Mouse (Mus musculus) MEL (cell line): ENCODE data around the gene Traf2. TPM values are rescaled to one million over a fixed set of nuclear protein-coding genes. Genes with fewer than 3 reads are reported as not detected.

Experiments
- DNase-seq: peaks from one replicate; pipeline ENCODE4 v3.0.0; 2011; ENCODE audit warnings: low read depth, low spot score
- H3K27ac ChIP-seq: 2 replicates; pipeline ENCODE4 v1.5.1; 2012; ENCODE audit warnings: low read depth, mild to moderate bottlenecking, control low read depth, low read length, moderate library complexity; ENCODE audit not compliant: control insufficient read depth
- H3K27me3 ChIP-seq, 2 experiments: fragments of 150-350 bp in 1 of 2; sonication (generic) in 1 of 2; 2 replicates each; pipeline ENCODE4 v1.6.1; 2012; ENCODE audit warnings: low read length in 2 of 2, mild to moderate bottlenecking in 2 of 2, improper control_type of control experiment in 1 of 2, moderate library complexity in 1 of 2; ENCODE audit not compliant: insufficient read depth in 2 of 2, control insufficient read depth in 1 of 2
- H3K36me3 ChIP-seq, 2 experiments: 2 replicates each; pipeline ENCODE4 v1.6.1; 2012 to 2014; ENCODE audit warnings: low read length in 2 of 2, improper control_type of control experiment in 1 of 2, inconsistent platforms in 1 of 2, mild to moderate bottlenecking in 1 of 2; ENCODE audit not compliant: insufficient read depth in 2 of 2, control insufficient read depth in 1 of 2
- H3K4me1 ChIP-seq, 2 experiments: fragments of 150-350 bp in 1 of 2; sonication (generic) in 1 of 2; 2 replicates each; pipeline ENCODE4 v1.6.1; 2012; ENCODE audit warnings: low read length in 2 of 2, improper control_type of control experiment in 1 of 2, mild to moderate bottlenecking in 1 of 2; ENCODE audit not compliant: insufficient read depth in 2 of 2, control insufficient read depth in 1 of 2
- H3K4me3 ChIP-seq, 2 experiments: fragments of 150-350 bp in 1 of 2; sonication (generic) in 1 of 2; 2 replicates each; pipeline ENCODE4 v1.5.1; 2012; ENCODE audit warnings: low read depth in 2 of 2, low read length in 2 of 2, mild to moderate bottlenecking in 2 of 2, moderate library complexity in 2 of 2, control low read depth in 1 of 2, improper control_type of control experiment in 1 of 2; ENCODE audit not compliant: control insufficient read depth in 1 of 2, insufficient read depth in 1 of 2
- H3K79me2 ChIP-seq: 2 replicates; pipeline ENCODE4 v1.6.1; 2012; ENCODE audit warnings: mild to moderate bottlenecking, low read length, moderate library complexity; ENCODE audit not compliant: control insufficient read depth, poor library complexity, insufficient read depth
- H3K9ac ChIP-seq: 2 replicates; pipeline ENCODE4 v1.6.1; 2012; ENCODE audit warnings: low read depth, mild to moderate bottlenecking, control low read depth, low read length, moderate library complexity; ENCODE audit not compliant: control insufficient read depth, poor library complexity, severe bottlenecking
- H3K9me3 ChIP-seq: fragments of 150-350 bp; sonication (generic); replicated peaks from 2 replicates; pipeline ENCODE4 v1.6.1; 2012; ENCODE audit warnings: mild to moderate bottlenecking, low read length, improper control_type of control experiment, moderate library complexity; ENCODE audit not compliant: insufficient read depth
- BHLHE40 ChIP-seq: IDR thresholded peaks from 2 replicates; pipeline ENCODE4 v1.6.1; 2012; ENCODE audit warnings: low read depth, mild to moderate bottlenecking, inconsistent platforms, low read length, improper control_type of control experiment, borderline replicate concordance
- CHD2 ChIP-seq: IDR thresholded peaks from 2 replicates; pipeline ENCODE4 v1.6.1; 2011; ENCODE audit warnings: low read length, improper control_type of control experiment
- ETS1 ChIP-seq: IDR thresholded peaks from 2 replicates; pipeline ENCODE4 v1.6.1; 2012; ENCODE audit warnings: low read depth, mild to moderate bottlenecking, inconsistent platforms, low read length, improper control_type of control experiment, moderate library complexity
- GABPA ChIP-seq: IDR thresholded peaks from 2 replicates; pipeline ENCODE4 v1.6.1; 2012; ENCODE audit warnings: low read depth, mild to moderate bottlenecking, inconsistent platforms, low read length, improper control_type of control experiment, moderate library complexity
- HCFC1 ChIP-seq: IDR thresholded peaks from 2 replicates; pipeline ENCODE4 v1.6.1; 2012; ENCODE audit warnings: low read depth, mild to moderate bottlenecking, inconsistent platforms, low read length, improper control_type of control experiment, moderate library complexity
- MAX ChIP-seq: IDR thresholded peaks from 2 replicates; pipeline ENCODE4 v1.6.1; 2011; ENCODE audit warnings: low read length, improper control_type of control experiment
- MAZ ChIP-seq: IDR thresholded peaks from 2 replicates; pipeline ENCODE4 v1.6.1; 2012; ENCODE audit warnings: low read depth, mild to moderate bottlenecking, inconsistent platforms, low read length, improper control_type of control experiment
- MYB ChIP-seq: IDR thresholded peaks from 2 replicates; pipeline ENCODE4 v1.6.1; 2011; ENCODE audit warnings: mild to moderate bottlenecking, low read depth, low read length, improper control_type of control experiment
- MYC ChIP-seq: IDR thresholded peaks from 2 replicates; pipeline ENCODE4 v1.6.1; 2011; ENCODE audit warnings: low read depth, mild to moderate bottlenecking, low read length, improper control_type of control experiment, moderate library complexity
- NRF1 ChIP-seq: IDR thresholded peaks from 2 replicates; pipeline ENCODE4 v1.6.1; 2014; ENCODE audit warnings: low read depth, mild to moderate bottlenecking, inconsistent platforms, low read length, improper control_type of control experiment, moderate library complexity; ENCODE audit not compliant: poor library complexity, insufficient read depth, severe bottlenecking
- POLR2A ChIP-seq, 2 experiments: IDR thresholded peaks; 2 replicates each; pipeline ENCODE4 v1.6.1; 2011 to 2012; ENCODE audit warnings: low read length in 2 of 2, mild to moderate bottlenecking in 2 of 2, control low read depth in 1 of 2, improper control_type of control experiment in 1 of 2, low read depth in 1 of 2, moderate library complexity in 1 of 2; ENCODE audit not compliant: control insufficient read depth in 1 of 2, insufficient read depth in 1 of 2, poor library complexity in 1 of 2
- POLR2AphosphoS2 ChIP-seq: IDR thresholded peaks from 2 replicates; pipeline ENCODE4 v1.6.1; 2011; ENCODE audit warnings: low read length, improper control_type of control experiment
- POLR2AphosphoS5 ChIP-seq: IDR thresholded peaks from 2 replicates; pipeline ENCODE4 v1.6.1; 2012; ENCODE audit warnings: low read depth, borderline replicate concordance, mild to moderate bottlenecking, inconsistent platforms, low read length, moderate library complexity, mixed read lengths
- RAD21 ChIP-seq: IDR thresholded peaks from 2 replicates; pipeline ENCODE4 v1.6.1; 2011; ENCODE audit warnings: mild to moderate bottlenecking, low read depth, low read length, improper control_type of control experiment
- RCOR1 ChIP-seq: IDR thresholded peaks from 2 replicates; pipeline ENCODE4 v1.6.1; 2012; ENCODE audit warnings: low read depth, mild to moderate bottlenecking, inconsistent platforms, low read length, improper control_type of control experiment
- TBP ChIP-seq: IDR thresholded peaks from 2 replicates; pipeline ENCODE4 v1.8.0; 2011; ENCODE audit warnings: low read depth, low read length, improper control_type of control experiment
- TCF12 ChIP-seq: IDR thresholded peaks from 2 replicates; pipeline ENCODE4 v1.6.1; 2014; ENCODE audit warnings: low read depth, mild to moderate bottlenecking, inconsistent platforms, low read length, improper control_type of control experiment, moderate library complexity
- UBTF ChIP-seq: IDR thresholded peaks from 2 replicates; pipeline ENCODE4 v1.6.1; 2012; ENCODE audit warnings: low read depth, mild to moderate bottlenecking, inconsistent platforms, low read length, improper control_type of control experiment, moderate library complexity, borderline replicate concordance; ENCODE audit not compliant: insufficient read depth
- USF2 ChIP-seq, 2 experiments: IDR thresholded peaks; 2 replicates each; pipeline ENCODE4 v1.6.1; 2011 to 2012; ENCODE audit warnings: improper control_type of control experiment in 2 of 2, low read length in 2 of 2, borderline replicate concordance in 1 of 2, inconsistent platforms in 1 of 2, low read depth in 1 of 2, mild to moderate bottlenecking in 1 of 2; ENCODE audit not compliant: insufficient read depth in 1 of 2
- ZC3H11A ChIP-seq: IDR thresholded peaks from 2 replicates; pipeline ENCODE4 v1.6.1; 2012; ENCODE audit warnings: low read depth, mild to moderate bottlenecking, inconsistent platforms, low read length, improper control_type of control experiment
- ZKSCAN1 ChIP-seq: IDR thresholded peaks from 2 replicates; pipeline ENCODE4 v1.6.1; 2012; ENCODE audit warnings: low read depth, mild to moderate bottlenecking, inconsistent platforms, low read length, improper control_type of control experiment, moderate library complexity
- ZMIZ1 ChIP-seq: IDR thresholded peaks from 2 replicates; pipeline ENCODE4 v1.6.1; 2012; ENCODE audit warnings: low read depth, mild to moderate bottlenecking, inconsistent platforms, low read length, improper control_type of control experiment, moderate library complexity
- ZNF384 ChIP-seq: IDR thresholded peaks from 2 replicates; pipeline ENCODE4 v1.6.1; 2012; ENCODE audit warnings: low read depth, mild to moderate bottlenecking, inconsistent platforms, low read length, improper control_type of control experiment
- polyA plus RNA-seq, 2 experiments: library from polyadenylated mRNA; stranded (reverse) in 1 of 2; unstranded in 1 of 2; fragments of >175 nt in 1 of 2; fragments of >200 nt in 1 of 2; gene quantifications; 2 replicates each; pipeline versions ENCODE4 v1.2.1 to v1.2.4; 2012; ENCODE audit warnings: low replicate concordance in 2 of 2, low read depth in 1 of 2; ENCODE audit not compliant: insufficient read length in 2 of 2, insufficient read depth in 1 of 2, missing spikeins in 1 of 2
- total RNA-seq: library from RNA; depleted of rRNA; stranded (reverse); fragments of 300-350 nt; gene quantifications from 2 replicates; pipeline ENCODE4 v1.2.3, GENCODE M21; 2012

The Traf2 gene
- total and polyA plus RNA-seq, 3 experiments: 19.9 to 28.3 TPM; not detected in 1

DNA sequence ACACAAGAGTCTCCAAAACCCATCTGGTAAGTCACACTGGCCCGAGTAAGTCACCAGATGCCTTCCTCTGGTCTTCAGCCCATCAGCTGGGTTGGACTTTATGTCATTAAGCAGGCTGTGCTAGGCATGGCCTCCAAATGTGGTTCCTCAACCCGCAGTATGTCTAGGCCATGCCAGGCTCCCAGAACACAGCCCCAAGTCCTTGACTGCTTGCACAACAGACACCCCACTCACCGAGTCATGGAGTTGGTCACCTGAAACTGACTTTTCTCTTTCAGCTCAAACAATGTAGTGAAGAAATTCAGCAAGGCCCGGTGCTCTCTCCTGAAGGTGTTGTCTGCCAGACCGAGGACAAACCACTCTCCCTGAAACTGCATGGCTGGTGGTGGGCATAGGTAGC is 53.8 kb downstream of the Traf2 start:
- H3K9me3 ChIP-seq: no peaks in the 10 kb centered on the region
- peaks cover 0 to 8% of the 10 kb centered on the region in 2 experiments; a peak in 2 of 4 replicates for H3K36me3 ChIP-seq
- H3K9ac ChIP-seq: no peak overlapping the region
- peaks cover 5 to 9% of the 10 kb centered on the region in 2 experiments; a peak in 3 of 4 replicates for H3K4me1 ChIP-seq
- no peak overlapping the region for H3K27ac ChIP-seq
- no peak for DNase-seq
- peaks cover 0 to 3% of the 10 kb centered on the region in 2 experiments; a peak in 3 of 4 replicates for H3K27me3 ChIP-seq
- no peak overlapping the region for H3K4me3 ChIP-seq
- no peak for TF ChIP-seq RAD21
- no peak for TF ChIP-seq MYC
- no peak for TF ChIP-seq ZMIZ1
- TF ChIP-seq BHLHE40: no peak
- TF ChIP-seq GABPA: no peak
- TF ChIP-seq ZC3H11A: no peak
- no peak for TF ChIP-seq HCFC1
- no peak for TF ChIP-seq CHD2
- no peak for TF ChIP-seq ETS1
- no peak for TF ChIP-seq ZNF384
- no peak for TF ChIP-seq USF2 (IDR thresholded peaks at IDR 0.05; ENCODE audit: borderline replicate concordance in 1 of 2, insufficient read depth in 1 of 2, low read depth in 1 of 2, low read length in 2 of 2)
- no peak for TF ChIP-seq MYB
- H3K79me2 ChIP-seq: no peaks in the 10 kb centered on the region

- Histone ChIP-seq H3K4me3 (no peak overlapping the region), H3K4me1 (no peaks in the 10 kb centered on the region), H3K79me2 (no peaks in the 10 kb centered on the region), H3K9ac (no peak overlapping the region), H3K27ac (no peak overlapping the region), H3K27me3 (peaks cover 2 to 10% of the 10 kb centered on the region in 2 experiments; a peak in 3 of 4 replicates), H3K9me3 (no peaks in the 10 kb centered on the region)
- no peak for DNase-seq
- no peak for TF ChIP-seq POLR2A (IDR thresholded peaks at IDR 0.05; ENCODE audit: control insufficient read depth in 1 of 2, insufficient read depth in 1 of 2, low read depth in 1 of 2, low read length in 2 of 2, poor library complexity in 1 of 2)
- no peak for TF ChIP-seq RCOR1
- no peak for TF ChIP-seq ZKSCAN1
- no peak for TF ChIP-seq CHD2
- TF ChIP-seq NRF1: no peak
- no peak for TF ChIP-seq TBP
- TF ChIP-seq MYB: no peak
- no peak for TF ChIP-seq MAZ
- TF ChIP-seq ZNF384: no peak
- no peak for TF ChIP-seq ZC3H11A
- TF ChIP-seq ZMIZ1: no peak
- no peak for TF ChIP-seq POLR2AphosphoS5
- TF ChIP-seq TCF12: no peak
- TF ChIP-seq MAX: no peak
- no peak for TF ChIP-seq GABPA
- TF ChIP-seq UBTF: no peak
- TF ChIP-seq POLR2AphosphoS2: no peak
- TF ChIP-seq, all 39 proteins: peak for 0
- no peaks in the 10 kb centered on the region for H3K36me3 ChIP-seq
Observed at GRCm38 (mm10) chr2:25488671-25489068, 58.1 kb downstream of the Traf2 start.
